Mouse (Mus musculus) cerebellum, postnatal 36 days (tissue): ENCODE data around the gene Map6.
"Not testable (repeated sequence)": the region's sequence is repeated elsewhere in the genome, so short reads cannot be mapped to it uniquely, and the experiment has no call there.

Source experiments
- DNase-seq, 2 experiments: peaks; one replicate each; pipeline ENCODE4 v3.0.0; 2021 to 2022; ENCODE audit warnings: mixed read lengths in 2 of 2

Gene Map6

DNA sequence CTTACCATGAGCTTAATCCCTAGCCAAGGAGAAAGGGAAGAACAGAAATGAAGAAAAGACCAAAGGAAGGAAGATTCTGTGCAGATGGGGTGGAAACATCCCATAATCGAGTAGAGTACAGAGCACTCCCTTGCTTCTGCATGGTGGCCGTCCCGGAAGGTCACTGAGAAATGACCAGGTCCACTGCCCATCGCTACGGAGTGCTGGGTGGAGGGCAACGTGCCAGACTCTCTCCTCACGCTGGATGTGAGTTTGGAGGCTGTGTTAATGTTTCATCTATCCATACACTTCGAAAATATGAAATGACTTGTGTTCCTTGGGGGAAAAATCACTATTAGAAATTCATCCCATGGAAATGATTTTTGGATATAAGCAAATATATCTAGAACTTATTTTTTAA is 91.1 kb downstream of the Map6 start:
- DNase-seq: no peak

- no peak for DNase-seq
Measured at GRCm38 (mm10) chr7:99360021-99360802, 93.0 kb downstream of the Map6 start.

DNA sequence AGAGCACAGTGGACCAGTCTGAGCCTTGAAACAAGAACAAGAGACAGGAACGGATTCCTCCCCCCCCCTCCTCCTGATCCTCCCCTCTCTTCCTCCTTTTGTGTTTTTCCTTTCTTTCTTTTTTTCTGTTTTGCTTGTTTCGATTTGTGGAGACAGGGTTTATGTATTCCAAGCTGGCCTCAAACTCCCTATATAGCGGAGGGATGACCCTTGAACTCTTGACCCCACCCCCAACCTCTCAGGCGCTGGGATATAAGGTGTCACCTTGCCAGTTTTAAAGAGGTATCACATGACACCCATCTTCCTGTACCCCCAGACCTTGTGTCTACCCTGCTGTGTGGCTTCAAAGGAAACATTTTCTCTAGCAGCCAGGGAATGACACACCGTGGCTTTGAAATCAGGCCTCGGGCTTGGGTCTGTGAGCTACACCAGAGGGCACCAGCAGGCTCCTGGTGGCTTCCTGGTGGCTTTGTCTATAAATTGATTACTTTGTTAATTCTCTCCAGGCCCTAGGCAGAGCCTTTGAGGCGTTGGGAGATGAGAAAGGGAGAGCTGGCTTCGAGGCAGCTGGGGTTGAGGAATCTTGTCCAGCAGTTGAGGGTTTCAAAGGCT is 93.7 kb downstream of the Map6 start:
- DNase-seq: no peak

DNA sequence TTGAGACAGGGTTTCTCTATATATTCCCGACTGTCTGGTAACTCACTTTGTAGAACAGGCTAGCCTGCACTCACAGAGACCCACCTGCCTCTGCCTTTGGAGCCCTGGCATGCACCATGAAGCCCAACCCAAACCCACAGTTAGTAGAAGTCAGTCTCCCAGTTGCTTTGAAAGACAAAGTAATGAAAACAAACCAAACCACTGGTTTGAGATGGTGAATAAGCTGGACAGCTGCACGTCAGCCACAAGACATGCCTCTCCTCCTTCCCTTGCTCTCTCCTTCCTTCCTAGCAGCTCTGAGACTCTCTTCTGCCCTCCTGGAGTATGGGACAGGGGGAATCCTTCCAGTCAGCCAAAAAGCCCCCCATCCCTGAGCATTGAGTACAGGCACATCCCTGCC is 94.9 kb downstream of the Map6 start:
- DNase-seq: no peak

GRCm38 (mm10) chr7:99365069-99365468 is 97.8 kb downstream of the Map6 start:
- DNase-seq: peak; percentile 69 to 72

DNA sequence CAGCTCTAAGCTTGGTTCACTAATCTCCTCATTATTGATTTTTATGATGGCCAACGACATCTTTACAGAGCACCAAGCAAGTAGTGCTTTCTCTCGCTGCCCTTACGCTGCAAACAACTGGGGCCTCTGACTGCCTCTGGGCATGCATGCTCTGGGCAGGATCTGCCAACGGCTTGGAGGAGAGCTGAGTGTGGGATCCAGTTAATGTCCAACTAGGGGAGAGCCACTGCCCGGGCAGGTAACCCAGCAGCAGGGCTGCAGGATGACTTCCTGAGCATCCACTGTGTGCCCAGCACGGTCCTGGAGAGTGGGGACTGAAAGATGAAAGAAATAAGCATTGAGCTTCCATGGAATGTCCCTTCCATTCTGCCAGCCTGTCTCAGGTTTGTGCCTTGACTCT is 99.5 kb downstream of the Map6 start:
- DNase-seq: no peak

DNA sequence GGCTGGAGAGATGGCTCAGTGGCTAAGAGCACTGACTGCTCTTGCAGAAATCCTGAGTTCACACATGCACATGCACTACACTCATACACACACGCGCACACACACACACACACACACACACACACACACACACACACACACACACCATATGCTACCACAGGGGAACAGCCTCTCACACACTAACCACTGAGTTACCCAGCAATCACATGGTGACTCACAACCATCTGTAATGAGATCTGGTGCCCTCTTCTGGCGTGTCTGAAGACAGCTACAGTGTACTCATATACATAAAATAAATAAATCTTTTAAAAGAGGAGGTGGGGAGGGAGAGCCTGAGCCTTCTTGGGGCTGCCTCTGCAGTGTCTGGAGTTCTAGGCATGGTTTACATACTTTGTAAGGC is 107.1 kb downstream of the Map6 start:
- not testable (repeated sequence) for DNase-seq

DNA sequence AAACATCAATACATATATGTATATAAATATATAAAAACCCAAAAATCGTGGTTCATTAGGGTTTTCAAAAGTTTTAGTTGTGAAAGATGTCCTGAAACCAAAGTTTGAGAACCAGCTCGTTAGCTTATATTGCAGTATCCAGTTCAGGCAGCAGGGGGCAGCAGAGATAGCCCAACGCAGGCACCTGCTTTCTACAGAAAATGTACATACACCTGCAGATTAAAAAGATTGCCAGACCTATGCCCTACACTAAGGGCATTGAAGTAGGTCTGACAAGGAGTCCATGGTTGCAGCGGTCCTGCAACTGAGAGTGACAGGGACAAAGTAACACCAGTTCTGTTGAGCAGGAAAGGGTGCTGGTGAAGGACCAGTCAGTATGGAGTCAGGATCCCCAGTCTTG is 108.2 kb downstream of the Map6 start:
- DNase-seq: peak; percentile 84 to 90

- no peak for DNase-seq
Measured at GRCm38 (mm10) chr7:99378870-99379269, 111.6 kb downstream of the Map6 start.

GRCm38 (mm10) chr7:99380491-99381213 is 113.4 kb downstream of the Map6 start:
- DNase-seq: peak in 1 of 2 experiments; percentile 38

GRCm38 (mm10) chr7:99381214-99382087 is 114.2 kb downstream of the Map6 start, which contains the start of gene Gdpd5:
Gdpd5 (plus strand) TSS chr7:99381414.
- DNase-seq: peak; percentile 99 to 100

DNA sequence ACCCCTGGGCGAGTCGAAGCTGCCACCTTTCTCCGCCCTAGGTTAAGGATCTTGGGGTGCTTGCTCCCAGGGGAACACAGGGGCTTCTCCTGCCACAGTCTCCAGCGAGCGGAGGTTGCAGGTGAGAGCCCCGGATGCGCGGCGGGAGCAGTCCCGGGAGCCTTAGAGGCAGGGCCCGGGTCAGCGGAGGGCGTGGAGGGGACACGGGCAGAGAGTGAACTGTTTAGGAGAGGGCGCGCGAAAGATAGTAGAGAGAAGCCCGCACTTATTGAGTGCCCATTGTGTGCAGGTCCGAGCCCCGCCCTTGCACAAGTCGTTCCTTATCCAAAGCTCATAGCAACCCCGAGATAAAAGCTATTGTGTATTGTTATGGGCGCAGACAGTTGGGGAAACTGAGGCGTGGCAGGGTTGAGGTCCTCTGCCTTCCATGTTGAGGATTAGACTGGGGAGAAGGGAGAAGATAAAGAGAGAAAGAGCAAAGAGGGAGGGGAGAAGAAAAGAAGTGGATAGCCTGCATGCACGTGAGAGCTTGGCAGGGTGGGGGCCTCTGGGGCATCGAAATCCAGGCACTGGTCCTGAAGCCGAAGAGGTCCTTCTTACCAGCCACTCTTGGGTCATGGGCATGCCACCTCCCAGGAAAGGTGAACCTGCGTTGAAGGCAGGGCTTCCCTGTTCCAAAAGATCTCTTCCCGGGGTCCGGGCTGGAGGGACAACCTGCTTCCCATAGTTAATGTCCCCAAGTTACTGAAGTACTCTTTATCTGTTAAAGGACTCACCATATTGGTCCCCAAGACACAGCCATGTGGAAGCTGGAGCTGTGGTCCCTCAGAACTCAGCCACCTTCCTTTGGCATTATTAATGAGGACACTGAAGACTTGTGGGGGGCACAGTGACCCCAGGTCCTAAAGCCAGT is 115.1 kb downstream of the Map6 start:
- DNase-seq: peak in 1 of 2 experiments; percentile 22

GRCm38 (mm10) chr7:99383246-99383645 is 116.0 kb downstream of the Map6 start:
- DNase-seq: peak in 1 of 2 experiments; percentile 29

DNA sequence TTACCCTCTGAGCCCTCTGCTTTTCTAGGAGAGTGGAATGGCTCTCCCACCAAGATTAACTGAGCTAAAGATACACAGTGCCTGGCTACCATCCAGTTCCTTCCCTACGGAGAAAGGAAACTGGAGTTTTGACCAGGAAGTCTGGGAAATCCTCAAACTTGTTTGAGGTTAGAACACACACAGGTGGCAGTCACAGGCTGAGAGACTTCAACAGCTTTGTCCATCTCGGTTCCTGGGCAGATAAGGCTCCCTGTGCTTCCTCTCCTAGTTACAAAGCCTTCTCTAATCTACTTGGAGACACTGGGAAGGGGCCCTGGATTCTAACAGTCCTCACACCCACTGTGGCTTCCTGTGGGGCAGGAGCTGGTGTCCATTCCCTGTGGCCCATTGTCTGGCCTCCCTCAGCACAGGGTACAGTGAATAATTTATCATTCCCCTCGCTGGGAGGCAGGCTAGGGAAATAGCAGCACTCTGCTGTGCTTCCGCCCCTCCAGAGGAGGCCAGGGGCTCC is 116.9 kb downstream of the Map6 start:
- no peak for DNase-seq

DNA sequence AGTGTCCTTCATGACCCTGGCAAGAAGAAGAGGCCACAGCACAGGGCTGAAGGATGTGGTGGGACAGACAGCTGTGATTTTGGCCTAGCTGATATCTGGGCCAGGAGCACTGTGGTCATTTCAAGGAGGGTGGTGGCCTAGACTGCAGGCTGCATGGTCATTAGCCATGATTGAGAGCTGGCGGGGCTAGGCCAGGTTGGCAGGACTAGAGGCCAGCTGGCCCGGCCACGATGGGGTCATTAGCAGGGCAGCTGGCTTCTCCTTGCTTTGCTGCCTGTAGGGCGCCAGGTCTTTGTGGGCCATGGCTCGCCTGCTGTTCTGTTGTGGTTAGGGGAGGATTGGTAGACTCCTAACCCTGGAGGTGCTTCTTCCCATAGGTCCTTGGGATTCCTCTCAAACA is 118.8 kb downstream of the Map6 start:
- peak; percentile 67 to 76 for DNase-seq
